Mouse (Mus musculus): ENCODE results near the gene Shisa8.

DNA sequence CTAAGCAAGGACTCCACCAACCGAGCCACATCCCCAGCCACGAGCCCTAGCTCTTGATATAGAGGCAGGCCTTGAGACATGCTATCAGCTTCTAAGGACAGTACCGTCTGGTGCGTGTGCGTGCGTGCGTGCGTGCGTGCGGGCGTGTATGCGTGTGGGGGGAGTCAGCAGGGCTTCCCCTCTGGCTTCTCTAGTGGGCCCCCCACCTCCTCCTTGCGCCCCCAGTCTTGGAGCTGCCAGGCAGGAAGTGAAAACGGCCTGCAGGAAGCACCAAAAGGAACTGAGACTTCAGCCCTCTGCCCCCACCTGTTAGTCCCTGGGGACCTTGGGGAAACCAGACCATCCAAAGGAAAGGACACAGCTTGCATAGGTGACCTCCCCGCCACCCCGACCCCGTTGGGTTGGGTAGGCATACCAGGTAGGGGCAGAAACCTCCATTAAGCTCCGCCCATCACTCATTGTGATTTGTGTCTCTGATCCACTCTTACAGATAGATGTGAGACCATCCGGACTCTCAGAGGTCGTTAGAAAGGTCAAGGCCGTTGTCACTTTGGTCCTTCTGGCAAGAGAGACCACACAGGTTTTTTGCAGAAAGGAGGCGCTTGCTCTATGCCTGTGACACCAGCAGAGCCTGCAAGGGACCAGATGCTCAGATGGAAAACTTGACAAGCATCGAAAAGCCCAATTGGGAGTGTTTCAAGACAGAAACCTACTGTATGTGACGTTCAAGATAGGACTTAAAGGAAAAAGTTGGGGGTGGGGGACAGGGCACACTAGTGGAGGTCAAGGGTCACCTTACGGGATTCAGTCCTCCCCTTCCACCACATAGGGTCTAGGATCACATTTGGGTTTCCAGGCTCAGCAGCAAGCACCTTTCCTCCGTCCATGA is 6.4 kb upstream of the Shisa8 start:
- TF ChIP-seq GATA1 (IDR thresholded peaks at IDR 0.05; ENCODE audit: borderline replicate concordance, low read length) (no peak), FLI1 (IDR thresholded peaks at IDR 0.05; ENCODE audit: low read length) (no peak)

All from megakaryocyte, embryonic 14.5 days (primary cell).